Mouse (Mus musculus): Measurements from ENCODE around the gene En1.

En1 gene

GRCm38 (mm10) chr1:120602031-120602730 is at the start of gene En1:
En1 (plus strand) TSS chr1:120602418.
- peak in 1 of 2 experiments; percentile 16 for DNase-seq

GRCm38 (mm10) chr1:120556926-120557846 is 45.0 kb upstream of the En1 start:
- no peak for DNase-seq

- no peak for DNase-seq
These were observed 43.6 kb upstream of the En1 start for GRCm38 (mm10) chr1:120558341-120559285.

DNA sequence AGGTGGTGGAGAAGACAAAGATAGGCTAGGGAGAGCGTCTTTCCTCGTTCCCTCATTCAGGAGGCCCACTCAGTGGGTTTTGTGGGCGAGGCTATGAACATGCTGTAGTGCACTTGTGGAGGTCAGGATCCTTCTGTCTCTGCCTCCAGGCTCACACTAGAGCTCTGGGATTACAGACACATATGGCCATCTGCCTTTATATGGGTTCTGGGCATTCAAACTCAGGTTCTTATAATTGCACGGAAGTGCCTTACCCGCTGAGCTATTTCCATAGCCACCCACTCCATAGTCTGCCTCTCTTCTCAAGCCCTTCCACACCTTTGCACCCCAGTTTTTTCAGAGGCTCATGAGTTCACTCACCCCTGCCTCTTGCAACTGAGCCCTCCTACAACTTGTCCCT is 42.3 kb upstream of the En1 start:
- DNase-seq: no peak

DNA sequence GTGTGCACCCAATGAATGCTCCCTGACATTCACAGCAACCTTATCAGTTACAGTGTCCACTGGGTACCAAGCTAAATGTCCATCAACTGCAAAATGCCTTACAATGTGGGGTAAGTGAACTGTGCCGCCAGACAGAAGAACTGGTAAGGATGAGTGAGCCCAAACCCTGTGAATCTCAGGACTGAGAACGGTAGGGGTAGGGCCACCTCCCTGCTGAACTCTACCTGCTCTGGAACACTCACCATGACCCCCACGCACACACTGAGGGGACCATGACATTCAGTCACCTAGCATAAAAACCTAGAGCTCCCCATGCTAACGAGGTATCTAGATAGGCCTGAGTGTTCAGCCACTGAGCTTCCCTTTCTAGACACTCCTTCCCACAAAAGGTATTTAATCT is 20.9 kb upstream of the En1 start:
- no peak for DNase-seq

GRCm38 (mm10) chr1:120585481-120585880 is 16.7 kb upstream of the En1 start:
- no peak for DNase-seq

DNA sequence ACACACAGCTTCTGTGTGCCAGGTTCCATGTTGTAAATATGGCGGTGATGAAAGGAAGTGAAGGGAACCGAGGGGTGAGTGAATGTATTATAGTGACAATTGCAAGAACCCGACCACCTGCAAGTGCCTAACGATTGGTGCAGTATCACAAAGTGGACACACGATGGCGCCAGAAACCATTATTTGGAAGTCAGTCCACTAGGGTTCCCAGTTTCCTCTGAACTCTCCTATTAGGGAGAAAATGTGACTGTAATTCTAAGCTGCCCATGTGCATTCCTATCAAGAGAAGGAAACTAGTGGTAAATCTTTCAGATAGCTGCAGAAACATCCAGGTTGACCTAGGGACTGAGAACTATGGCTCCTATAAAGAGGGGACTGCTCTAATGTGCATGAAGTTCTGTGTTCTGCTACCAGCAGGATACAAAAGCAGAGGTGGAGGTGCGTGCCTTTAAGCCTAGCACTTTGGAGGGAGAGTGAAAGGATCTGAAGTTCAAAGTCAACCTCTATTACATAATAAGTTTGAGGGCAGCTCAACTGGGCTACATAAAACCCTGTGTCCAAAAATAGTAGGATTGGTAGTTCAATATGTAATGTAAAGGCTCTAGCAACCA is 15.6 kb upstream of the En1 start:
- peak; percentile 52 to 56 for DNase-seq

DNA sequence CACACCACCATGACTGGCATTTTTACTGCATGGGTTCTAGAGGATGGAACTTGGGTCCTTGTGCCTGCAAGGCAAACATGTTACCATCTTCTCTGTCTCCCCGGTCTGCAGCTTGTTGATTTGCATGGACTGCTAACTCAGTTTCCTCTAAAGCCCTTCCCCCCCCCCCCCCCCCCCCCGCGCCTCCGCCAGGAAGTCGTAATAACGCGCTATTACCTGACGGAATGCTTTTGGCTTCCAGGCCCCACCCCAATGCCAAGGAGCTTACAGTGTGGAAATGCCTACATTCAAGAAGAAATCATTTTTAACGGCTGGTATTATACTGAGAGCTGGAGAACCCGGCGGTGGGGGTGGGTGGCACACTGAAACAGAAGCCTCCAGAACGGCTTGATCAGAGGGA is 14.8 kb upstream of the En1 start:
- DNase-seq: no peak

DNA sequence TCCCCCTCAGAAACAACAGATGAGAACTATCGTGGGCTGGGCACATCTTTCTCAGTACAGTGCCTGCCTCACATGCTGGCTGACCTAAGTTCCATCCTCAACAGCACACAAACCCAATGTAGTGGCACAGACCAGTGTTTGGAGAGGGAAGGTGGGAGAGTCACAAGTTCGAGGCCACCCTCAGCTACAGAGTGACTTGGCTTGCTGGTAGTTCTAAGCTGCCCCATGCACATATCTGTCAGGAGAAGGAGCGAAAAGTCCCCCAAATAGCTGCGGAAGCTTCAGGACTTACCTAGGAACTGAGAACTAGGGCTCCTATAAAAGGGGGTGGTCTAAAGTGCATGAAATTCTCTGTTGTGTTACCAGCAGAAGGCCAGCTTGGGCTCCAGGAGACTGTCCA is 14.3 kb upstream of the En1 start:
- no peak for DNase-seq

DNA sequence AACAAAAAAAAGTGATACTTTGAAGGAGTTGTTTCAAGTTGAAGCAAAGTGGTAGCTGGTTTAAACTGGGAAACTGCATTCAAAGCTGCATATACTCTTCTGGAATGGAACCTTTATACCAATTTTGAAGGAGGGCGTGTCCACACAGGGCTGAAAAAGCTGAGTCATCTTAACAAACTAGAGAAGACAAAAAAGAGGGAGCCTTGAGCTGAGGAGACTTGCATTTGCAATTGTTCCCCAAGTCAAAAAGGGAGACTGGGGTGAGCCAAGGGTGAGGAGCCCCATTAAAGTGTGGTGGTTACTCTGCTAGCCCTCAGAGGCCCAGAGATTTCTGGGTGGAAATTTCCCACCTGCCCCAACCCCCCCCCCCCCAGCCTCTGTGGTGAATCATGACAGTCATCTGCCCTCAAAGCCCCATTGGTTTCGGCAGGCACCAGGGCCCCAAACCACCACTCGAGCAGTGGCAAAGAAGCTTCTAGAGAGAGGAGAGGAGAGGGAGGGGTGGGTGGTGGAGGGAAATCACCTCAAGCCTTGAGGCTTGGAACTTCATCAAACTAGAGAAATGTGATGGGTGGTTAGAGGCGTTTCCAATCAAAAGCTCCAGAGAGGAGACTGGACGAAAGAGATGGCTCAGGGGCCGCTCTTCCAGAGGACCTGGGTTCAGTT is 13.7 kb upstream of the En1 start:
- DNase-seq: no peak

DNA sequence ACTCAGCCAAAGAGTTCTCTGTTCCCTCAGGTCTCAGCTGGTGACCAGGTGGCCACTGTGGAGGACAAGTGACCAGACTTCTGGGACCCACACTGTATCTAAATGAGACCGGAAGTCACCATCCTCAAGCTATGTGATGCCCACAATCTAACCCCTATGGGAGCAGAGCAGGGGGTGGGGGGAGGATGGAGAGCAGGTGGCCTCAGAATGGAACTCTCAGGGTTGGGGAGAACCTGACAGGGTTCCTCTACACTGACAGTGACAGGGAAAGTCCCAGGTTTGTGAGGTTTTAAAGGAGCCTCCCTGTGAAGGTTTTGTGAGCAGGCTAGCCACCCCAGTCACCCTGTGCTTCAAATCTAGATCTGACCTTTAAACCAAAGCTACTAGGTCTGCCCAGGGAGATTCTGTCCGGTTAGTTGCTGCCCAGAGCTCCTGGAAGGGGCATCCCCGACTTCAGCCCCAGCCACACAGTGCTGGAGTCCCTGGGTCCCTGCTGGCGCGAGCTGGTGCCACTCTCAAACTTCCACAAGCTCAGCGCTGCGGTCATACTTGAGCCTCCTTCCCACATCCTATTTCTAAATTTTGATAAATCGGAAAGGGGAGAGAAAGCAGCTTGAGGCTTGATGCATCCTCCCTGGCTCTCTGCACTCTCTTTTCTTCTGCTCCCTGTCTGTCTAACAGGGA is 8.8 kb upstream of the En1 start:
- no peak for DNase-seq

DNA sequence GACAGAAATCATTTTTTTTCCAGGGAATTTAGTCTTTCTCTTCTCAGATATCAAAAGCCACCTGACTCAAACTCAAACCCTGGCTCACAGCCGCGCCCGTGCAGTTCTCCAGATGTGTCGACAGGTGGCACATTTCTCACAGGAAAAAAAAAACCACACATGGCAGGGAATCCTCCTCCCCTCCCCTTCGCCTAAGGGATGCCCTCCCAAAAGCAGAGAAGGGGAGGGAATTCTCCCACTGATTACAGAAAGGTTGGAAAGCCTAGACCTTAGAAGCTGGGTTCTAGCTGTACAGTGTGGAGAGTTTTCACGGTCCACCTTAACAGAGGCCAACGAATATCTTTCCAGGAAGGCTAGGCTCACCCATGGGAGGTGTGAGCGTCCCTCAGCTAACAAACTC is 7.6 kb upstream of the En1 start:
- DNase-seq: no peak

GRCm38 (mm10) chr1:120595471-120596240 is 6.6 kb upstream of the En1 start:
- no peak for DNase-seq

- no peak for DNase-seq
These were observed 5.9 kb upstream of the En1 start for GRCm38 (mm10) chr1:120596319-120596718.

GRCm38 (mm10) chr1:120596784-120597183 is 5.4 kb upstream of the En1 start:
- DNase-seq: no peak

- no peak for DNase-seq
These were observed 4.9 kb upstream of the En1 start for GRCm38 (mm10) chr1:120597271-120597670.

DNA sequence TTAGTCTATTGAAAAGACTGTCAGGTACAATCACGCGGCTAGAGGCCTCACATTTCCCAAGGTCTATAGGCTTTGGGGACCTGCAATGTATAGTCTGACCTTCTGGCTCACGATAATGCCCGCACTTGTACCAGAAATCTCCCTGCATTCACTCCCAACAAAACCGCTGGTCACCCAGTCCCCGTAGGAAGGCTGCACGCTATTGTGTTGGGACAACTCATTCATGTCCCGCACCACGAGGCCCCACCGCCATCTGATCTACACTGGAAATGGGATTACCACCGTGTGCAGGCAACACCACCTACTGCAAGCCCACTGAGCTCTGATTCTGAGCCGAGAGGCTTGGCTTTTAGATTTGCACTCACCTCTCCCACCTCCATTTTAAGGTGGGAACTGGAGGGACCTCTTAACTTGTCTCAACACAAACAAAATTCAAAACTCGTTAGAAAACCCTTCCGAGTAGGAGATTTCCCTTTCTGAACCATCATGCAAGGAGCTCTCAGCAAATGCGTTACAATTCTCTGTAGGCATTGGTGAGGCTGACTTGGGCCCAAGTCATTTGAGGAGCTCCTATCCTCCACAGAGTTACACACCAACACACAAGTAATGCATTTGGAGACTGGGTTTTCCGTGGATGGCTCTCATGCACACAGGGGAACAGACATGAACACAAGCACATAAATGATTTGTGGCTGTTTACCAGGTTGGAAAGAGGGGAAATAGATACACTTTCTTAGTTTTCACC is 3.9 kb upstream of the En1 start:
- no peak for DNase-seq

GRCm38 (mm10) chr1:120599321-120600148 is 2.7 kb upstream of the En1 start:
- DNase-seq: no peak

- no peak for DNase-seq
These were observed 2.1 kb upstream of the En1 start for GRCm38 (mm10) chr1:120600149-120600445.

All from B cell, adult 2 months (primary cell).